In genomic region chr2:166021073-166021610, GRCm38 (mm10) we compare ENCODE assay signal across 9 mouse cellular contexts. TPM values are rescaled to one million over a fixed set of nuclear protein-coding genes. Genes with fewer than 3 reads are reported as not detected.
DNase-seq lines count a peak whose midpoint lies in the region; ATAC-seq and TF ChIP-seq lines count a peak whose summit lies in the region.
"Had no signal": no experiment of that assay in that cellular context is flagged by ENCODE, and none has a peak within 500 bp of the region (broad histone marks: within the 10 kb centered on the region; RNA-seq: fewer than 3 reads in every experiment).

No protein-coding gene starts in this region.

- 23% methylated on average over 4 of the region's 4 CpGs for WGBS in forebrain, embryonic 12.5 days
- WGBS in hindbrain, embryonic 15.5 days: 6% methylated on average over 4 of the region's 4 CpGs
- 44% methylated on average over 4 of the region's 4 CpGs for WGBS in midbrain, embryonic 10.5 days

- H3K4me3 ChIP-seq in left cerebral cortex, adult 2 months: no peak overlapping the region
- H3K4me3 ChIP-seq in forebrain, embryonic 12.5 days (replicated peaks): no peak overlapping the region
- no peak overlapping the region for H3K4me3 ChIP-seq in hindbrain, embryonic 15.5 days
- H3K4me3 ChIP-seq in midbrain, embryonic 10.5 days: 0 out of 2 replicates have a peak overlapping the region, but pooled peaks have one; percentile 0
- H3K4me3 ChIP-seq: limb, embryonic 13.5 days had no signal

- H3K4me1 ChIP-seq in forebrain, embryonic 12.5 days: peaks cover 28% of the 10 kb centered on the region
- peaks cover 30% of the 10 kb centered on the region for H3K4me1 ChIP-seq in hindbrain, embryonic 15.5 days (replicated peaks)
- peaks cover 37% of the 10 kb centered on the region for H3K4me1 ChIP-seq in midbrain, embryonic 10.5 days

- no peak for DNase-seq in left cerebral cortex, adult 2 months (ENCODE audit: extremely low spot score in 1 of 2, low spot score in 2 of 2)
- no peak for DNase-seq in left cerebral cortex, postnatal 4 days
- no peak for DNase-seq in midbrain, embryonic 10.5 days (ENCODE audit: low spot score)
- DNase-seq in right cerebral cortex, postnatal 4 days: no peak
- no peak for DNase-seq in left cerebral cortex, adult 8-10 months (ENCODE audit: low spot score in 2 of 2)

- peak overlapping the region; percentile 34; the same call in 1 of the 2 replicates for H3K27ac ChIP-seq in left cerebral cortex, adult 2 months
- H3K27ac ChIP-seq in forebrain, embryonic 12.5 days: peak overlapping the region; percentile 73
- peak overlapping the region; percentile 86 for H3K27ac ChIP-seq in hindbrain, embryonic 15.5 days (replicated peaks)
- peak overlapping the region; percentile 73 for H3K27ac ChIP-seq in midbrain, embryonic 10.5 days (replicated peaks)
- H3K27ac ChIP-seq: limb, embryonic 13.5 days had no signal

- no peak overlapping the region for H3K4me2 ChIP-seq in forebrain, embryonic 12.5 days
- no peak overlapping the region for H3K4me2 ChIP-seq in hindbrain, embryonic 15.5 days
- H3K4me2 ChIP-seq: limb, embryonic 13.5 days had no signal

- no peaks in the 10 kb centered on the region for H3K36me3 ChIP-seq in forebrain, embryonic 12.5 days (replicated peaks)
- H3K36me3 ChIP-seq in hindbrain, embryonic 15.5 days: no peaks in the 10 kb centered on the region
- no peaks in the 10 kb centered on the region for H3K36me3 ChIP-seq in midbrain, embryonic 10.5 days
- H3K36me3 ChIP-seq: limb, embryonic 13.5 days had no signal

- peak; percentile 65 for ATAC-seq in forebrain, embryonic 12.5 days (ENCODE audit: low FRiP score)
- peak; percentile 64; the same call in 1 of the 2 replicates for ATAC-seq in hindbrain, embryonic 15.5 days (ENCODE audit: low FRiP score, low read depth)
- ATAC-seq in CD4-positive, CD25-positive, alpha-beta regulatory T cell, adult 4 months: no peak

- no peaks in the 10 kb centered on the region for H3K9me3 ChIP-seq in forebrain, embryonic 12.5 days
- H3K9me3 ChIP-seq in hindbrain, embryonic 15.5 days: no peaks in the 10 kb centered on the region
- H3K9me3 ChIP-seq in midbrain, embryonic 10.5 days (replicated peaks): no peaks in the 10 kb centered on the region
- H3K9me3 ChIP-seq: limb, embryonic 13.5 days had no signal

- no peaks in the 10 kb centered on the region for H3K27me3 ChIP-seq in forebrain, embryonic 12.5 days
- no peaks in the 10 kb centered on the region for H3K27me3 ChIP-seq in hindbrain, embryonic 15.5 days
- no peaks in the 10 kb centered on the region for H3K27me3 ChIP-seq in midbrain, embryonic 10.5 days (ENCODE audit: low read depth, poor library complexity, severe bottlenecking)
- H3K27me3 ChIP-seq: limb, embryonic 13.5 days had no signal

- intact Hi-C loops in left cerebral cortex, adult 2 months (cut with DNase I): no loop called here
- intact Hi-C loops in left cerebral cortex, postnatal 4 days (cut with DNase I): no loop called here

- no peak for TF ChIP-seq CTCF in left cerebral cortex, adult 2 months (IDR thresholded peaks at IDR 0.05)

- 0 out of 2 replicates have a peak overlapping the region, but pooled peaks have one; percentile 36 for H3K9ac ChIP-seq in forebrain, embryonic 12.5 days
- H3K9ac ChIP-seq in hindbrain, embryonic 15.5 days: no peak overlapping the region
- H3K9ac ChIP-seq: limb, embryonic 13.5 days had no signal

RNA-seq across cellular contexts. Expression of gene Ncoa3, which starts 28.7 kb away (rescaled TPM):
- total RNA-seq in left cerebral cortex, adult 2 months (2021): 10 to 100 TPM; 32.5 to 37.9 TPM
- 10 to 100 TPM; 36.0 to 41.3 TPM for total RNA-seq in left cerebral cortex, postnatal 4 days (2021)
- 12.9 and 13.2 TPM in 2 replicates for polyA plus RNA-seq in forebrain, embryonic 12.5 days (2016; fragmentation: Nextera tagmentation; extraction: Ambion mirVana)
- polyA plus RNA-seq in hindbrain, embryonic 15.5 days (2015; fragmentation: Nextera tagmentation; extraction: Ambion mirVana): 14.0 and 15.1 TPM in 2 replicates
- polyA plus RNA-seq in midbrain, embryonic 10.5 days (2016; fragmentation: Nextera tagmentation; extraction: Ambion mirVana): 15.2 and 15.9 TPM in 2 replicates
- 10 to 100 TPM; 33.3 to 35.9 (median 34.5) TPM for total RNA-seq in left cerebral cortex, adult 8-10 months (2022)
- 10 to 100 TPM; 78.6 to 87.5 TPM for polyA plus RNA-seq in CD4-positive, CD25-positive, alpha-beta regulatory T cell, adult 4 months (2017; shearing (Covaris generic))

Comparison
In these comparisons a context has a peak if more than half of its experiments do, and no peak if none do; other contexts are left out.
1. H3K27ac ChIP-seq: peak in every context shown above with its lines; median percentile 86 in hindbrain, embryonic 15.5 days; 73 in forebrain, embryonic 12.5 days; 73 in midbrain, embryonic 10.5 days; 34 in left cerebral cortex, adult 2 months.